Mouse (Mus musculus) thymus, adult 2 months (tissue): Measurements from ENCODE around the gene Slc12a3. TPM values are rescaled to one million over a fixed set of nuclear protein-coding genes. Genes with fewer than 3 reads are reported as not detected.

Experiments
- DNase-seq: peaks from one replicate; pipeline ENCODE4 v3.0.0; 2021
- H3K27ac ChIP-seq: fragments of 200-500 bp; 2 replicates; pipeline ENCODE4 v1.5.1; 2012; ENCODE audit warnings: low read length, control low read depth; ENCODE audit not compliant: control insufficient read depth, insufficient read depth
- H3K27me3 ChIP-seq: fragments of 200-500 bp; 2 replicates; pipeline ENCODE4 v1.6.1; 2012; ENCODE audit warnings: mild to moderate bottlenecking, low read length, moderate library complexity, mixed read lengths; ENCODE audit not compliant: control insufficient read depth, insufficient read depth
- H3K36me3 ChIP-seq: fragments of 200-500 bp; 2 replicates; pipeline ENCODE4 v1.6.1; 2012; ENCODE audit warnings: mild to moderate bottlenecking, low read length, moderate library complexity; ENCODE audit not compliant: control insufficient read depth, insufficient read depth
- H3K4me1 ChIP-seq: fragments of 200-500 bp; replicated peaks from 2 replicates; pipeline ENCODE4 v1.6.1; 2012; ENCODE audit warnings: low read length; ENCODE audit not compliant: control insufficient read depth, insufficient read depth
- H3K4me3 ChIP-seq: fragments of 200-500 bp; 2 replicates; pipeline ENCODE4 v1.5.1; 2012; ENCODE audit warnings: mild to moderate bottlenecking, low read length, control low read depth, moderate library complexity; ENCODE audit not compliant: control insufficient read depth, insufficient read depth
- CTCF ChIP-seq: fragments of 200-500 bp; IDR thresholded peaks from 2 replicates; pipeline ENCODE4 v1.5.1; 2012; ENCODE audit warnings: mild to moderate bottlenecking, control low read depth, low read length, moderate library complexity, borderline replicate concordance; ENCODE audit not compliant: control insufficient read depth, poor library complexity, insufficient read depth; ENCODE audit errors: extremely low read depth
- POLR2A ChIP-seq: fragments of 200-500 bp; IDR thresholded peaks from 2 replicates; pipeline ENCODE4 v1.6.1; 2012; ENCODE audit warnings: mild to moderate bottlenecking, low read length, control low read depth, moderate library complexity; ENCODE audit not compliant: control insufficient read depth, poor library complexity, insufficient read depth; ENCODE audit errors: extremely low read depth
- WGBS: fragments of 180-500 bp; shearing (Covaris S2); methylation state at CpG from one replicate; pipeline ENCODE4 v1.1.7; 2018; 5-methylcytosine and 5-hydroxymethylcytosine counted together
- polyA plus RNA-seq: library from polyadenylated mRNA; depleted of rRNA; stranded (reverse); fragments of >200 nt; gene quantifications from 2 replicates; pipeline ENCODE4 v1.2.3, GENCODE M21; 2012

The Slc12a3 gene
- polyA plus RNA-seq, 1 experiment, result 1.3 TPM

DNA sequence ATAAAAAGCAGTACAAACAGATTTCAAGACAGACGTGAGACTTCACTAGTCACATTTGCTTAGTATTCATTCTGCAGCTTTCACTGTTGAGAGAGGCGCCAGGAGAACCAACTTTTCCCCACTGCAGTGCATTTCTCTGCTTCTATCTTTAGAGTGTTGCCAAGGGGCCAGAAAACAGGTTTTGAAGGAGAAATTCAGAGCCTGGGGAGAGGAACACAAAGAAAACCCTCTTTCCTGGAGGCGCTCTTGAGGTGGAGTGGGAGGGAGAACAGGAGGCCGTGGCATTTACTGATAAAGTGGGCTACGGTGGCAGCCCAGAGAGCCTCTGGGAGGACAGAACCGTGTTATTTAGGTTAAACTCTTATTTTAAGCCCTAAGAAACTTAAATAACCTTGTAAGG, 33.3 kb upstream of the Slc12a3 start:
- TF ChIP-seq CTCF, result no peak
- no peak for TF ChIP-seq POLR2A
- Histone ChIP-seq H3K36me3 (no peaks in the 10 kb centered on the region), H3K4me1 (no peaks in the 10 kb centered on the region), H3K27me3 (no peaks in the 10 kb centered on the region), H3K4me3 (no peak overlapping the region), H3K27ac (no peak overlapping the region)
- 93% methylated on average over 6 of the region's 6 CpGs for WGBS
- no peak for DNase-seq

DNA sequence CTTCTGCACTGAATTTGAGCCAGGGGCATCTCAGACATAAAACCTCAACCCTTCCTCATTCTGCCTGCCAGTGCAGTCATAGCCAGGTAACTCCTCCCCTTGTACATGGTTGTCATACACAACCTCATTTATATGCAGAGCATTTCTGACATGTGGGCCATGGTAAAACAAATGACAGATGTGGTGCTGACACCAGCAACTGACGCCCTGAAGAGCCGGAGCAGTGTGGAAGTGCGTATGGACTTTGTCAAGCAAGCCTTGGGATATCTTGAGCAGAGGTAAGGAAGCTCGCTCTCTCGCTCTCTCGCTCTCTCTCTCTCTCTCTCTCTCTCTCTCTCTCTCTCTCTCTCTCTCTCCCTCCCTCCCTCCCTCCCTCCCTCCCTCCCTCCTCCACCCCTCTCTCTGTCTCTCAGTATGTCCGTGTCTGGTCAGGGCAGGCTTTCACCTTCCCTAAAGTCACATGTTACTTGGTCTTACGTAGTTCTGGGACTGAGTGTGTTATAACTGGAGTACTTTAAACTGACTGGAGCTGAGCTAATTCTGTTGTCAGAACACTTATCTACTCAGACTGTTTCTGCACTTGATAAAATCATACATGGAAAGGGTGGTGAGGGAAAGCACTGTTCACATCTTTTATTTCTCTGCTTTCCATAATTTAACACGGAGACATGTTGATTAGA, 32.5 kb upstream of the Slc12a3 start:
- no peaks in the 10 kb centered on the region for H3K36me3 ChIP-seq
- H3K4me1 ChIP-seq, result no peaks in the 10 kb centered on the region

DNA sequence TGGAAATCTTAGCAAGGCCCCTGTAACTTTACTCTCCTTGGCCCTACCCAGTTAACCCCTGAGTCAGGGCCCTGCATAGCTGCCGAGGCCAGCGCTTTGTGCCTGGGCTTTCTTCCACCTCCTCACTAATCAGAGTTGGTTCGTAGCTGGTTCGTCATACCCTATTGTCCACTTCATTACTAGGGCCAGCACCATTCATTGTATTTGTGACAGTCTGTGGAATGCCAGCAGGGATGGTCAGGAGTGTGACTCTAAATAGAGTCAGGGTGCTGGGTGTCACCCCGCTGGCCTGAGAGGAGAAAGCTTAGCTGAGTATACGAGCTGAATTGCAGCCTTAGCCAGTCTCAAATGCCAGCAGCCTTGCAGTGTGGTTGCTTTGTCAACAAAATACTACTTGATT, 31.9 kb upstream of the Slc12a3 start:
- no peak for DNase-seq
- no peak for TF ChIP-seq POLR2A
- TF ChIP-seq CTCF, result no peak
- Histone ChIP-seq H3K36me3 (no peaks in the 10 kb centered on the region; the same call in 1 of the 2 replicates), H3K4me1 (no peaks in the 10 kb centered on the region), H3K27me3 (no peaks in the 10 kb centered on the region), H3K4me3 (no peak overlapping the region), H3K27ac (no peak overlapping the region)
- 97% methylated on average over 6 of the region's 6 CpGs for WGBS

More for the DNA sequence above, 32.5 kb upstream of the Slc12a3 start:
- H3K27ac ChIP-seq, result no peak overlapping the region
- no peak overlapping the region for H3K4me3 ChIP-seq
- no peaks in the 10 kb centered on the region for H3K27me3 ChIP-seq
- WGBS, result 97% methylated on average over 9 of the region's 9 CpGs
- DNase-seq, result no peak
- TF ChIP-seq CTCF (no peak), POLR2A (no peak)

DNA sequence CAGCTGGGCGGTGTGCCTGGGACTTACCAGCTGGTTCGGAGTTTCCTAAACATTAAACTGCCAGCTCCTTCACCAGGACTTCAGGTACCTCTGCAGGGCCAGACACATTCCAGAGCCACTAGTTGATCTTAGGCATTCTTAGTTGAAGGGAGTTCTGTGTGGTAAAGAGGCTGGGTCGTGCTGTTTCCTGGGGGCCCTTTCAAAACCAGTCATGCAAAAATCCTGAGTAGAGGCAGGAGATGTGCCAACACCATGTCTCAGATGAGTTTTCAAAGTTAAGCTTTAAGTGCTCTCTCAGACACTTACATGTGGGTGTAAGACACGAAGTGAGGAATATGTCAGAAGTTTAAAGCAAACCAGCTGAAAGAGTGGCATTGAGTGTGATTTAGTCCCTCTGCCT, 28.2 kb upstream of the Slc12a3 start:
- no peak for DNase-seq
- WGBS, result 95% methylated on average over 4 of the region's 4 CpGs
- Histone ChIP-seq H3K27me3 (no peaks in the 10 kb centered on the region), H3K27ac (no peak overlapping the region), H3K4me1 (no peaks in the 10 kb centered on the region), H3K36me3 (peaks cover 11% of the 10 kb centered on the region), H3K4me3 (no peak overlapping the region)
- TF ChIP-seq POLR2A, result no peak
- TF ChIP-seq CTCF, result no peak

DNA sequence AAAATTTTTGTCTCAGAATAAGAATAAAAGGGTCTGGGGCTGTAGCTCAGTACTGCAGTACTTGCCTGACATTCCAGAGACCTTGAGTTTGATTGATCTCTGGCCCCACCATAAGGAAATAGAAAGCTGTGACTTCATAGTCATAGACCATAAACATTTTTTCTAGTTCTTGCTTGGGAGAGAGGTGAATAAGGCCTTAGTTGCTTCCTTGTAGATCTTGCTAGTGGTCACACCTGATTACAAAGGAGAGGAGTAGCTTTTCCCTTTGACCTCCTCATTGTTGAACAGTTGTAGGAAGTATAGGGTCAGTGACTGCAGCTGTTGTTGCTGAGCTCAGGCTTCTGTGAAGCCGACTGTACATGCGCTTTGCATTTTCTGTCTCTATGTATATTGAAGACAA, 24.6 kb upstream of the Slc12a3 start:
- H3K4me3 ChIP-seq, result no peak overlapping the region
- no peak for DNase-seq
- H3K27me3 ChIP-seq, result no peaks in the 10 kb centered on the region
- 95% methylated on average over 2 of the region's 2 CpGs for WGBS
- H3K4me1 ChIP-seq, result peaks cover 4% of the 10 kb centered on the region
- TF ChIP-seq CTCF, result no peak
- no peak for TF ChIP-seq POLR2A
- H3K36me3 ChIP-seq, result peaks cover 11% of the 10 kb centered on the region
- H3K27ac ChIP-seq, result no peak overlapping the region

DNA sequence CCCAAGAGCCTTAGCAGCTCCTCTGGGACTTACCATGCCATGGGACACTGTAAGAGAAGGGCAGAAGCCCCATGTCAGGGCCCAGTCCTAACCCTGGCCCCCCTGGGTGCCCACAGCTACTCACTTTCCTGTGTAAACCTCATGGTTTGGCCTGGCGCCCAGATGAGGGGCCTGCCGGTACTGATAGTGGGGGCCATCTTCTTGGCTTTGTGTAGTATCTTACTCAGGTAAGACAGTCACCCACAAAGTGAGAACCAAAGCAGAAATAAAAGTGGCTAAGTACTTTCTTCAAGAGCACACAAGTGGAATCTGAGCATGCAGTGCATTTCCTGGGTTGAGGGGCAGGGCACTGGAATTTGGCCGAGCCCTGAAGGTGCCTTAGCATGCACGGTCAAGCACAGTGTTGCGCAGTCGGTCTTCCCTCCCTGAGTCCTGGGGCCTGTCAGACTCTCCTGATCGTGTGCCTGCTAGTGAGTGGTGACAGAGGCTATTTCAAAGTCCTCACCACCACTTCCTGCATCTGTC, 21.9 kb upstream of the Slc12a3 start:
- Histone ChIP-seq H3K36me3 (peaks cover 11% of the 10 kb centered on the region), H3K4me1 (peaks cover 4% of the 10 kb centered on the region), H3K27ac (no peak overlapping the region), H3K27me3 (no peaks in the 10 kb centered on the region), H3K4me3 (no peak overlapping the region)
- DNase-seq, result no peak
- TF ChIP-seq CTCF (no peak), POLR2A (no peak)
- WGBS, result 34% methylated on average over 7 of the region's 7 CpGs
